Mouse (Mus musculus) right cerebral cortex, adult 18-20 months (tissue): ENCODE data around the gene Cdk5r1.
A peak's percentile ranks its signal among the peaks of the same experiment; 100 is the strongest.

Source experiments
- DNase-seq: peaks from one replicate; pipeline ENCODE4 v3.0.0; 2022; ENCODE audit warnings: mixed read lengths

Cdk5r1 gene

GRCm38 (mm10) chr11:80504519-80505385, 27.9 kb downstream of the Cdk5r1 start:
- DNase-seq = no peak

DNA sequence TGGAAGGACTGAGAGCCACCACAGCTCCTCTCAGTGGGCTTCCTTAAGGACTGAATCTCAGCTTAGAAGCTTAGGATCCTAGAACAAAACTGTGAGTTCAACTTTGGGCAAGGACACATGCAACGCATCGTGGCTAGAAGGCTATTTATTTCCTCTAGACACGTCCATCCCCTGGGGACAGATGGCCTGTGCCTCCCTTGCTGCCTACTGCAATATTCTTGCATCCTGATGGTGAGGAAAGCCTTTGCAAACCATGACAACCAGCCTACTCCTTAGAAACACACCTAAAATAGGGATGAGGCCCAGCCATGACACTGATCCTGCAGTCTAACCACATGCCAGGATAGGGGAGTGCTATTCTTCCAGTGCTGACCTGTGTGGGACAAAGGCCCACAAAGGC, 28.8 kb downstream of the Cdk5r1 start:
- DNase-seq = peak; percentile 73

DNA sequence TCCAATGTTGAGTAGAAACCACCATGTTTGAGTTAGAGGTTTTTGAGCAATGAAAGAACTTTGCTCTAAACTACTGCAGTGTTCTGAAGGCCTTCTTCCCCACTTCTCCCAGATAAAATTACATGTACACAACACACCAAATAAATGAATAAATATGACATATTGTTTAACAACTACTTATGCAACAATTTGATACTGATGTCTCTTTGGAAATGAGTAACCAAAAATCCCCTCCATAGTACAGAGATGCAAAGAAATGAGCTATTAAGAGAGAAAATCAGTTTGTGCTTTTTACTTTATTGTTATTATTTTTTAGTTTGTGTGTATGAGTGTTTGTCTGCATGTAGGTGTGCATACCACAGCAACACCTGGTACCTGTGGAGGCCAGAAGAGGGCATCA, 29.7 kb downstream of the Cdk5r1 start:
- DNase-seq = no peak

DNA sequence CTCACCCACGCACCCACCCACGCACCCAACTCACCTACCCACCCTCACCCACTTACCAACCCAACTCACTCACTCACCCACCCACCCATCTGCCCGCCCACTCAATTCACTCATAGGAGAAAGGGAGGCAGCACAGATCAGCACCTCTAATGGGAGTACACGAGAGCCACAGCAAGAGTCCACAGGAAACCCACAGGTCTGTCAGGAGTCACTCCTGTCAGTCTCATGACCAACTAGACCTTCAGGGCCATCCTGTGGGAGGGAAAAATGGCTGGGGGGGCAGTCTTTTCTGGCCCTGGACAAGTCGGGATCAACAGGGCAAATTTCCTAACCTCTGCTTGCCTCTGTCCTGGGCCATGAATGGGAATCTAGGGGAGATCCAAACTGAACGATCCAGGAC, 31.0 kb downstream of the Cdk5r1 start:
- DNase-seq = no peak

DNA sequence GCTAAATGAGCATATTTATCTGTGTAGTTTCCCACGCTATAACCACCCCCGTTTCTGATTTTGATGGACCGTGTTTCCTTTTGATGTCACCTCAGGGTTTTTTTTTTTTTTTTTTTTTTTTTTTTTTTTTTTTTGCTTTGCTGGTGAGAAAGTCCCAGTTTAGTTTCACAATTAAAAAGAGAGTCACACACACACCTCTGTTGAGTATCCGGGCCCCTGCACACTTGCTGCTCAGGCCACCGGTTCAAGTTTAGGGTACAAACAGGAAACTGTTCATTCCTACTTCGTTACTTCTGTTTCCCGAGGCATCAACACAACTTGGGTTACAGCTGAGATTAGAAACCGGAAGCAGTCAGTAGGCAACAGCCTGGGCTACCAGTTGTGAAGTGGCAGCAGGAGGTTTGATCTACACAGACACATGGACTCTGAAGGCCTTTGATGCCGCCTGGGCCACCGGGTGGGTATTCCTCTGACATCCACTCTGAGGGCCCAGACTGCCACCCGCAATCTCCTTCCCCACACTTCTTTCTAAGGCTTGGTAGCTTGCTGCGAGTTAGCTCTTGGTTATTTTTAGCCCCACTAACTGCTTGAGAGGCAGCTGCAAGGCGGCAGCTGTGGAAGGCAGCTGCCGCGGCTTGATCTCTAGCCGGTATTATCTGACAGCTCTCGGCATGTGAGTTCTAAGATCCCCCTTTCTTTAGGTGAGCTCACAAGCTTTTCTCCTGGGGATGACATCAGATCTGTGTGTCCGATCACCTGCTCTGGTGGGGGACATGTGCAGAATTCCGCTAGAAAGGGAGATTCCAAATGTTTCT, 31.7 kb downstream of the Cdk5r1 start:
- no peak for DNase-seq

DNA sequence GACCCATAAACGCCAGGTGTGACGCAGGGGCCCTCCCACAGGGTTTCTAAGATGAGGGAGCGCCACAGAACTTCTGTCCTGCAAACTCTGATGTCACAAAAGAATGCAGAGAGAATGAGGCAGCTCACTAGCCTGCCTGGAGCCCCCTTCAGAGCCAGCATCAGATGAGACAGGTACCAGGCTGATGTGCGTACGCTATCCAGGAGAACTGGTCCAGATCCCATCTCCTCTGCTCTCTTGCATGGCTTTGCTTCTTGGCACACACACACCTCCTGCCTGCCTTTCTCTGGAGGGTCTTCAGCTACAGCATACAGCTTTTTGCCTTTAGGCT, 32.3 kb downstream of the Cdk5r1 start:
- DNase-seq = no peak

DNA sequence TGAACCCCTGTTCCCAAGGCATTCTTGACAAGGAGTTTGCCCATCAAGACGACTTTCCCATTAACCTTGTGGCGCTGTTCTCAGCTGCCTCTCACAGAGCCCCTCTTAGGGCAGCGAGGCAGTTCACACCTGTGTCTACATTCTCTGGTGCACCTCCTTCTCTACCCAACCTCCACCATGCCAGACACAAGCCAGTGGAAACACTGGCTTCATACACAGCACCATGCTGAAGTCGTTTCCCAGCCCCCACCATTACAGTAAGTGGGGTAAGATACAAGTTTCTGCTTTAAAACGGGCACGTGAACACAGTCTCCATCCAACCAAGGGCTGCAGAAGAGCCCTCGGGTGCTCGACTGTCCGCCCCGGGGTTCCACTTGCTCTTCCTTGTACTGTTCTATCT, 33.3 kb downstream of the Cdk5r1 start:
- no peak for DNase-seq

DNA sequence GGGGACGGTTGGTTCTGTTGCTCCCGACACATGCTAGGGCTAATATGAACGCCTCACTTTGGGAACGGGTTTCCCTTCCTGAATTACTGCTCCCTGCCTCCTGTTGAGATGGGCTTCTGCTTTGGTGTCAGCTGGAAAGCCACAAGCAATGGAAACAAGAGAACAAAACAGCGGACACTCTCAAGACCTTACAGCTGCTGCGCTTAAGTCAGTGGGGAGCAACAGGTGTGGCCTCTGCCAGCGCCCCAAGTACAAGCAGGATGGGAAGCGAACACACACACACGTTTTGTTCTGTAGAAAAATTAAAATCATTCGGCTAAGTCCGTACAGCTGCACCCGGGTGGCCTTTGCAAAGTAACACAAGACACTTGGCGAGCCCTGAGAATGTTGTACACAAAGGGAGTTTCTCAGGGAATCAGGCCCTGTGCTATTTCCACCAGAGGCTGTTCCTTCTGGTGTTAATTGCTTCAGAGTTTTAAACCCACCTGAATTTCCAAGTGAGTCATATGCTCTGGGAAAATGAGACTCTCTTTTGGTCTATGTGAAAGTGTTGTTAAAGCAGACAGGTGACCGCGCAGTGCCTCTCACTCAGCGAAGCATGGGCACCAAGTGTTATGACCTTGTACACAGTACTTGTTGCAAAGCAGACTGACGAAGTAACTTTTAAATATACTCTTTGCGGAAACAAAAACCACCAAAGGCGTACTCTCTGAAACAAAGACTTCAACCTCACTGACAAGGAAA, 35.7 kb downstream of the Cdk5r1 start:
- DNase-seq = no peak

- no peak for DNase-seq
Observed at GRCm38 (mm10) chr11:80513796-80514195, 37.0 kb downstream of the Cdk5r1 start.

DNA sequence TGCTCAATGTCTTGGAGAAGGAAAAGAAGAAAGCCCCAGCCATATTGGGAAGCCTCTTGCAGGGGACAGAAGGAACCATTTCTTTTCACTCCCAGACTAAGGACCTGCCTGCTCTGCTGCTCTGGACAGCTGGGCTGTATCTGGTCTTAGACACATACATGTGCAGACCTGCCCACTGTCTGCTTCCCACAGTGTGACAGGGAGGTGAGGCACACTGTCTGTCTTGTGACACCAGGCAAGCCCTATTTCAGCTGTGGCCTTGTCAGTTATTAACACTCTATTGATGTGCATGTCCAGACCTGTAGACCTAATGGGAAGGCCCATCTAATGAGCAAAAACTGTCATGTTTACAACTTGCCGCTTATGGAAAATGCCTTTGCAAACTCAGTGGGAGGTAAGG, 38.5 kb downstream of the Cdk5r1 start:
- DNase-seq = no peak

- no peak for DNase-seq
Observed at GRCm38 (mm10) chr11:80515895-80516294, 39.1 kb downstream of the Cdk5r1 start.

DNA sequence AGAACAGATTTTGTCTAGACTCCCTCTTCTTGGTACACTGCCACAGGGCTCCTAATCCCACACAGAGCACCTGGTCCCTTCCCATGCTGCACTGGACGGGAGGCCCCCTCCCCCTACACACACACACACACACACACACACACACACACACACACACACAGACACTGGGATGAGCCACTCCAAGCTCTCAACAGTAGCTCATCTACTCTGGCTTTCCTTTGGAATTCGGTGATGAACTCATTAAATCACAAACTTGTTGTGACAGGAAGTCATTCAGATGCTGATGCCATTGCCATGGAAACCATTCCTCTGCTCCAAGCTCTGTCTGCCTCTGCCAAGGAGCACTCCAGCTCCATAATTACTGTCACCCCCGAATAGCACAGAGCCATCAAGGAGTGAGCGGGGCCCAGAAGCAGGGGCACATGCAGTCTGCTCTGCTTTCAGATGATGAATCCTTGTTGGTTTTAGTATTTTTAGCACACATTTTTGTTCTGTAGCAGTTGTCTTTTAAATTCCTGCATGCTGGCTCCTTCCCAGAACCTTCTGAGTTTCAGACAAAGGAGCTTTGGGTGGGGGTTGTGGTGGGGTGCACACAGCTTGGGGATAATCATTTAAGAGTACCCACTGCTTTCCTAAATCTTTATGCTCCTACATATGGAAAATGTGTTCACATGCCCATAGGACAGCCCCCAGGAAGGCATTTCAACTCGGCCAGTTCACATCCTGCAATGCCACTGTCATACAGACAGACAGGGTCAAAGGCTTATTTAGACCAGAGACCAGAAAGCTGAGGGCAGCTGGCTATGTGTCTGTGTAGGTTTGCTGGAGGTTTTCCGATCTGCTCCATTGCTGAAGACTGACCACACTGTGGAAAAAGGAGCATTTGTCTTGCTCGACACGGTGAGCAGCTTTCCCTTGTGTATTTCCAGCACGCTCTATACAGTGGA, 41.9 kb downstream of the Cdk5r1 start:
- DNase-seq = peak; percentile 87

DNA sequence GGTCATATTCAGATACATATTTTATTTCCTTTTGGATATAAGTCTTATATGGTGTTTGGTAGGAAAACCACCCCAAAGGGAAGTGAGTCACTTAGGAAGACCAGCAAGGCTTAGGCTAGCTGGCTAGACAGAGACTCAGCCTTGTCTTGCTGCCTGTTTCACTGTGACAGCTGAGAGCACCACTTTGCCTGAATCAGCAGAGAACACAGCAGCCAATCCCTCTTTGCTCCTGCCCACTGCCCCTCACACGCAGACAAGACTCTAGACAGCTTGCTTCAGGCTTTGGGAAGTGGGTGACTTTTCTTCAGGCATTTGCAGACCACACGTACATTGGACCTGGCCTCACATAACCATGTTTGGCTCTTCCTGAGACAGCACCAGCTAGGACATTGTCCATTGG, 44.3 kb downstream of the Cdk5r1 start:
- DNase-seq = no peak

- DNase-seq = no peak
Observed at GRCm38 (mm10) chr11:80522852-80523251, 46.0 kb downstream of the Cdk5r1 start.

- no peak for DNase-seq
Observed at GRCm38 (mm10) chr11:80523410-80523809, 46.6 kb downstream of the Cdk5r1 start.

DNA sequence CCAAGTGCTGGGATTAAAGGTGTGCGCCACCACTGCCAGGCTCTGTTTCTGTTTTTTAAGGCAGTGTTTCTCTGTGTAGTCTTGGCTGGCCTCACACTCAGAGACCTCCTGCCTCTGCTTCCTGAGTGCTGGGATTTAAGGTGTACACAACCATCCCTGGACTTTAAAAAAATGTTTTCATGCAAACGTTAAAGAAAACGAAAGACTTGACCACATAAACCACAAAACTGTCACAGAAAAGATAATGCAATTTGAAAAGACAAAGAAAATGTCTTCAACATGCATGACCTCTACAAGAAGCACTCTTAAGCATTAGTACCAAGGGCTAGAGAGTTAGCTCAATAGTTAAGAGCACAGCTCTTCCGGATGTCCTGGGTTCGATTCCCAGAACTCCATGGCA, 47.4 kb downstream of the Cdk5r1 start:
- no peak for DNase-seq

GRCm38 (mm10) chr11:80527697-80528096, 50.9 kb downstream of the Cdk5r1 start:
- no peak for DNase-seq

DNA sequence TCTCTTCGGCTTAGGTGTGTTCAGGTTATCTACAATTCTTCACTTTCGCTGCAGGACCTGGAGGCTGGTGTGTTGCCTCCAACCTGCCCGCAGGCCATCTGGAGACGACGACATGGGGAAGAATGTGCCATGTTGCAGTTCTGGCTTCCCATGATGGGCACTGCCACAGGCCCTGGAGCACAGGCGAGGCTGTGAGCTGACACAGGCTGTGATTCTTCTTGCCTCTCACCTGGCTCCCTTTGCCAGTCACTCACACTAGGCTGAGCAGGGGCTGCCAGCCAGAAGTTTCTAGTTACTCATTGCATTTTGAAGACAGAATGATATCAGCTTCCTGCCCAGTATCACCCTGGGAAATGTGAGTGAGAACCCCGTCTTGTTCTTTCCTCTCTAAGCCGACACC, 52.3 kb downstream of the Cdk5r1 start:
- DNase-seq = no peak
